Mouse (Mus musculus) ovary, postnatal 10 days (tissue): ENCODE measurements around the gene Olfr1134.
"Not testable (repeated sequence)": the region's sequence is repeated elsewhere in the genome, so short reads cannot be mapped to it uniquely, and the experiment has no call there.

Experiments used
- DNase-seq: peaks from one replicate; pipeline ENCODE4 v3.0.0; 2022; ENCODE audit warnings: low spot score

The Olfr1134 gene

DNA sequence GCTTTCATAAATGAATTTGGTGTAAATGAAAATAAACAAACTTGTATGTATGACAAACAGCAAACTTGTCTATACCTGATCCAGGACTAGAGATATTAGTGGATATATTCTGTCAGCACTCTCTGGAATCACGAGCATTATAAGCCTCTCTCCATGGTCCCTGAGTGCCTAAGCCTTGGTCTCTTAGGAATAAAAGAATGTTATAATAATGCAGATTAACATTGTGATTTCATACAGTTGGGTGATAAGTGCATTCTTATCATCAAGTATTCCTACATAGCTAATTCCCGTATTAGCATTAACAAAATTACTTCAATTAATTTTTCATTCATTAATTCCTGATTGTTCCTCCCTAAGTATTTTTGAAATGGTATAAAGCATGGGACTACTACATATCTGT, at the start of gene Olfr1134:
Gene Olfr1134 (minus strand): TSS at position 101 of the 400 bp plus-strand sequence.
- DNase-seq: no peak

DNA sequence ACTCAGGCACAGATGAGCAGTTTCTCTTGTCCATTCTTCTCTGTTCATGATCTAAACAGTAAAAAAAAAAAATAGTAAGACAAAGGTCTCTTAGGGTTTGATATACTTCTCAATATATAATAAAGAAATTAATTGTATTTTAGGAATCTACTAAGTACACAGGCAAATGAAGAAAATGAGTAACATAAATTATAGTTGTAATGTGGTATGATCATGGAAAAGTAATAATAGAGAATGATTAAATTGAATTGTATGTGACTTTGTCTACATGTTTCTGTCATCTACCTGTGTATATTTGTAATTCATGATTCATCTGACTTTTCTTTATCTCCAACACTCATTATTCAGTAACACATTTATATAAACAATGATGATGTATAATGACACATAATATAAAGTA, 35.6 kb upstream of the Olfr1134 start, which contains the start of gene Olfr1136:
Gene Olfr1136 (minus strand): TSS at position 101 of the 400 bp plus-strand sequence.
- no peak for DNase-seq

DNA sequence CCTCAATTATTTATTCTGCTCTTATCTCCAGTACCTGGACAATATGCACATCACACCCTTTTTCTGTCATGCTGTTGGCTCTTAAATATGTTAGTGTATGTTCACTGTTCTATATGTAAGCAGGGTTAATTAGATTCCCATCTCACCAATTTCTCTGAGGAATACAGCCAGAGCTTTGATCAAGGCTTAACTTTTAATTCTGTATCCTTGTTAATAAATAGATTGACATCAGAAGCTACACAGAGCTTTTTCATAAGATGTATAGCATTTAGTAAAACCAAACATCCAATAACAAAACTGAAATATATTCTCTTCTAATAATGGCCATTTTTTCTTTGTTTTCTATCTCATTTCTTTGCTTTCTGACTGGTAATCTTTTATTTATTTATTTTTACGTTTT, 15.3 kb upstream of the Olfr1134 start, which contains the start of gene Olfr1135:
Gene Olfr1135 (minus strand): TSS at position 101 of the 400 bp plus-strand sequence.
- DNase-seq: no peak

DNA sequence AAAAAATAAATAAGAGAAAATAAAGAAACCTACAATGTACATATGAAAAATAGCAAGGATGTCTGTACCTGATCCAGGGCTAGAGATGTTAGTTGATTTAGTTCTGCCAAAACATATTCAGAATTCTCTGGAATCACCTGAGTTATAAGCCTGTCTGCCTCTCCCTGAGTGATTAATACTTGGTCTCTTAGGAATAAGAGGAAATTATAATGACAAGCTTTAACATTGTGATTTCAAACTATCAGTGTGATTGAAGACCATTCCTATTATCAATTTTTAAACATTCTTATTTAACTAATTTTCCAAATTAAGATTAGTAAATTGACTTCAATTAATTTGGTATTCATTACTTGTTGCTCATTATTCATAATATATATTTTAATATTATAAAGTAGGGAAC, 11.0 kb downstream of the Olfr1134 start, which contains the start of gene Olfr1133:
Gene Olfr1133 (minus strand): TSS at position 101 of the 400 bp plus-strand sequence.
- DNase-seq: no peak

DNA sequence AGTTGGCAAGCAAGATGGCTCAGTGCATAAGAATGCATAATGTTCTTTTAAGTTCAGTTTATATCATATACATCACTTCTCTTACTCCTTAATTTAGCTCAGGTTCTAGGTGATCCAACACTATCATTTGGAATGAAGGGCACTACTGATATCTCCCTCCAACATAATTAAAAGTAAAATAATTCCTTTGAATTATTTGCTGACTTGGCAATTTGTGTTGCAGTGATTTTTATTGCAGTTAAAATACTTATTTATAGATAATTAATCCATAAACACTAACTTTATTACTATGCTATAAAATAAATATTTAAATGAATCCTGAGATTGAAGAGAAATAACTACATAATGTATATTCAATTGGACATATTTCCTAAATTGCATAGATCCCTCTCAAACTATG, 15.8 kb downstream of the Olfr1134 start:
- DNase-seq: no peak

DNA sequence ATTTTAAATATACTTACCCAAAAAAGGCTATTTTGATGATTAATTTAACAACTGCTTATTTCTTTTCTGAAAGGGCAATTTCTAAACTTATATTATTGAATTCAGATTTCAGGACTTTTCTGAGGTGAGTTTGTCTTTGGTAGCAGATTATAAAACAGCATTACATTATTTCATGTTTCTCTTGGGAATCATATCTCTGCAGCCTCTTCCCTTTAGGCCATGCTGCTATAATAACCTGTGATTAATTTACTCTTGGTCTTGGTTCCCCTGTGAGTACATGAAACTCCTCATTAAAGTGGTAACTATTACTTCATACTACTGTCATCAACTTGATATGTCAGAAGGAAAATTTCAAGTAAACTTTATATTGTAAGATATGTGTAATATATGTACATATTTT, 20.8 kb downstream of the Olfr1134 start, which contains the start of gene Olfr1132:
Gene Olfr1132 (minus strand): TSS at position 101 of the 400 bp plus-strand sequence.
- no peak for DNase-seq

DNA sequence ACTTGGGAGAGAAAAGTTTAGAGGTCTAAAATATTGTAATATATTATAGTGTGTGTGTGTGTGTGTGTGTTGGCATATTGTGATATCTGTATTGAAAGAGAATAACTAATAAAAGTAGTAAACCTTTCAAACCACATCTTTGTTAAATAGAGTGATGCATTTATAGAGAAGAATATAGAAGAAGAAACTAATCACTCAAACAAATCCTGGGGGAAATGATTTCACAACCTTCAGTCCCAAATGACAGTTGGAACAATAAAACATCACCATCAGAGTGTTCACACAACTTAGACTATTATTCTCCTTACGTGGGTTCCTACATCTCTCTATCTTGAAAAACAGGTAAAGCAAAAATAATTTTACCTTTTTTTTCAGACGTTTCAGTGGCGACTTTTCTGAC, 31.5 kb downstream of the Olfr1134 start, which contains the start of gene Olfr1131:
Gene Olfr1131 (plus strand): TSS at position 301 of the 400 bp plus-strand sequence.
- no peak for DNase-seq

DNA sequence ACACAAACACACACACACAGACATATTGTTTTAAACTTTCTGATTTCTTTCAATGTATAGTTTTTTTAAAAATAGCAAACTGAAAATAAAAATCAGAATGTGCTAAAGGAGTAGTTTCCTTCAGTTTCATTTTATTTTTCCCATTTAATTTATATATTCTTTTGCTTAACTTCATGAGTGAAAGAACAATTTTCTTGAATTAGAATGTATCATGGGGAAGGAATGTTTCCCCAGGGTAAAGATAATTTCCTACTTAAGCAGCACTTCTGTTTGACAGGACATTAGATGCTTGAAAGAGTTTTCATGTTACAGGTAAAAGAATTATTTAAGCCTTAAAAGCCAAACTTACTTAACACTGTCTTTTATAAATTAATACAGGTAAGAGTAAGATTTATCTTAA, 52.3 kb downstream of the Olfr1134 start, which contains the start of gene Olfr1130:
Gene Olfr1130 (plus strand): TSS at position 301 of the 400 bp plus-strand sequence.
- DNase-seq: not testable (repeated sequence)
